Mouse (Mus musculus) kidney, adult 9 months (tissue): Measurements from ENCODE around the gene Fam89a.

ENCODE experiments used
- DNase-seq: peaks from one replicate; pipeline ENCODE4 v3.0.0; 2022

Fam89a gene

DNA sequence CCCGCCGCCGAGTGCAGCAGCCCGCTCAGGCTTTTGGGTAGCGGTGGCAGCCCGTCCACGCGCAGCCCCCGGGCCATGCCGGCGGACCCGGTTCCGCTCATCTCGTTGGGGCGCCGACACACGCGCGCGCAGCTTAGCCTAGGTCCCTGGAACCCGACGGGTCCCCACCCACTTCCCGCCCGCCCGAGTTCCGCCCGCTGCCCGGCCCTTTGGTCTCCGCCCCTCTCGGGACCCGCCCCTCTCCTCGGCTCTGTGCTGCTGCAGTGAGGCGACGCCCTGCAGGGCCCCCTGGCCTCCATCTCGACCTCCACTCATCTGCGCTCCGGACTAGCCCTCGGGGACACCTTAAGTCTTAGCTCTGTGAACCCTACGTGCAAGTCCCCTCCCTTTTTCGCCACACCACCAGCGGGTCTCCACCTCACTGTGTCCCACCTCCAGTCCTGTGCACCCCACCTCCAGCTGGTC lies at the start of gene Fam89a:
Fam89a (minus strand) TSS at position 124 of the 465 bp plus-strand sequence.
- peak; percentile 11 for DNase-seq

DNA sequence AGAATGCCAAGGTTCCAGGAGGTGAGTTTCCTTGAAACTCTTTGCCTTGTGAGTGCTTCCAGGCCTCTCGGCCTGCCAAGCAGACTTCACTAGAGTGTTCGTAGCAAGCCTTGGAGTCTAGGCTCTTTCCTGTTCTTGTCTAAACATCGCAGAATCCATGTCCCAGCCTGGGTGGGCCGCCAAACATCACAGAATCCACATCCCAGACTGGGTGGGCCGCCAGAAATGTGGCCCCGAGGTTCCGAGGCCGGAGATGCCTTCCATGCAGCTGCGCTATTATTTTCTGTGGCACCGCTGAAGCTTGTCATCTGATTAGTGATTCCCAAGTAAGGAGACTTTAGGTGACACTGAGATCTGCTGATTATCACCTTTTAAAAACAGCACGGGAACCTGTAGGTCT lies 48.9 kb upstream of the Fam89a start:
- DNase-seq: no peak

DNA sequence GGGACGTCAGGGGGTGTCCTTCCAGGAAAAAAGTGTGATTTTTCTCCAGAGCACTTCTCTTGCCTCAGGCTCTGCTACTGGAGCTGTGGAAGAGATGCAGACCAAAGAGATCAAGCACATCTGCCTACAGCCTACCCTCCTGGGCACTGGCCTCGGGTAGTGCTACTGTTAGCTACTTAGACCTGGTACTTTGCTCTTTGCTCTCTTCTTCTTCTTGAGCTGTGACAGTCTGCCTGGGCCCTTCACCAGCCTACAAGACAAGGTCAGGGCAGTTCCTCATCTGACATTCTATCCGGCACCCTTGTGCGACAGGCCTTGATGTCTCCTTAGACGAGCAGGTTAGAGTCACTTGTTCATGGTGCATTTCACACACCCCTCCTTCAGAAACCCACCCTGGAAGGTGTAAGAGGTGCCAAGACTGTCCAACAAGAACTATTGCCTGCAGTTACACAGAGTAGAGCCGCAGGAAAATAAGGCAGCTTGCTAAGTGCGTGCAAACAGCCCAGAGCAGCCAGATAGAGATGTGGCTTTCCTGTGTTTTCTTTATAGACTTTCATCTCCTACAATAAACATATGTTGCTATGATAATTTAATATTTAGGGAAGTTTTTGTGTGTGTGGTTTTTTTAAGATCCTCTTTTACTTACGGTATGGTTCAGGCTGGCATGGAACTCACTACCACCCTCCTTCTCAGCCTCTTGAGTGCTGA lies 44.3 kb upstream of the Fam89a start:
- DNase-seq: peak; percentile 70

DNA sequence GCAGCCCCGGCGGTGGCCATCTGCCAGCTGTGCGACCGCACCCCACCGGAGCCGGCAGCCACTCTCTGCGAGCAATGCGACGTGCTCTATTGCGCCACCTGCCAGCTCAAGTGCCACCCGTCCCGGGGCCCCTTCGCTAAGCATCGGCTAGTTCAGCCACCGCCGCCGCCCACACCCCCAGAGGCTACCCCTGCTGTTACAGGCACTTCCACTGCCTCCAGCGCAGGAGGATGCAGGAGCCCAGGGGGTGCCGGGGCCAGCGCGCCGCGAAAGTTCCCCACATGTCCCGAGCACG lies 42.8 kb upstream of the Fam89a start:
- DNase-seq: peak; percentile 23

DNA sequence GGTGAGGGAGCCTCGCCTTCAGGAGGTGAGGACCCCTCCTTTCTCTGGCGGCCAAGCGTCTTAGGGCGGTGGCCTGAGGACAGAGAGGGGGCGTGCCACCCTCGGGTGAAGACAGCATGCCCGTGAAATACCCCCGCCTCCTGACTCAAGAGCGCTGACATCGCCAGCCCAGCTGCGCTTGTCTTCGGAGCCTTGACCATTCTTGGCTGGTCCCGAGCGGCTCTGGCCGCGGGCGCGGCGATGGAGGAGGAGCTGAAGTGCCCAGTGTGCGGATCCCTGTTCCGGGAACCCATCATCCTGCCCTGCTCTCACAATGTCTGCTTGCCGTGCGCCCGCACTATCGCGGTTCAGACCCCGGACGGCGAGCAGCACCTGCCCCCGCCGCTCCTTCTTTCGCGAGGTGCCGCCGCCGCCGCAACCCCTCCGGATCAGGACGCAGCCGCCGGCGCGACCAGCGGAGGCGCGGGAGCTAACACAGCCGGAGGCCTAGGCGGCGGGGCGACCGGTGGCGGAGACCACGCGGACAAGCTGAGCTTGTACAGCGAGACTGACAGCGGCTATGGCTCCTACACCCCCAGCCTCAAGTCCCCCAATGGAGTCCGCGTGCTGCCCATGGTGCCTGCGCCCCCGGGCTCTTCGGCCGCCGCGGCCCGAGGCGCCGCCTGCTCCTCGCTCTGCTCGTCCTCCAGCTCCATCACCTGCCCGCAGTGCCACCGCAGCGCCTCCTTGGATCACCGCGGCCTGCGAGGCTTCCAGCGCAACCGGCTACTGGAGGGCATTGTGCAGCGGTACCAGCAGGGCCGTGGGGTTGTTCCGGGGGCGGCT lies 42.2 kb upstream of the Fam89a start:
- no peak for DNase-seq

DNA sequence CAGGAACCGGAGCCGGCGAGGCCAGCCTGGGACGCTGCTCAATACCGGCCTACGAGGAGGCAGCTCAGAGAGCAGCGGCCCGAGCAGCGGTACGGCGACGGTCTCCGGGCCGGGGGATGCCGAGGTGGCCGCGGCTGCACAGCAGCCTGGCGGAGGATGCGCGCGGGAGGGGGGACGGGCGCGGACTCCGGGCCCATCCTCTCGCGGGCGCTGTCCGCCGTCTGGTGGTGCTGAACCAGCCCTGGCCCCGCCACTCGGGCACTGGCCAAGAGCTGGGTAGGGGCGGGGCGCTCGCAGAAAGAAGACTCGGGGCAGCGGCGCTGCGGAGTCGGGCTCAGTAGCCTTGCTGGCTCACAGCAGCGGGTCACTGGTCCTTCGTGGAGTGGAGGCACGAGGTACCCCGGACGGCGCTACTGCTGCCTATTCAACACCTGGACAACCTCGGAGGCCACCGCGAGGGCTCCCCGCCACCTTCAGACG lies 41.6 kb upstream of the Fam89a start:
- peak; percentile 87 for DNase-seq

DNA sequence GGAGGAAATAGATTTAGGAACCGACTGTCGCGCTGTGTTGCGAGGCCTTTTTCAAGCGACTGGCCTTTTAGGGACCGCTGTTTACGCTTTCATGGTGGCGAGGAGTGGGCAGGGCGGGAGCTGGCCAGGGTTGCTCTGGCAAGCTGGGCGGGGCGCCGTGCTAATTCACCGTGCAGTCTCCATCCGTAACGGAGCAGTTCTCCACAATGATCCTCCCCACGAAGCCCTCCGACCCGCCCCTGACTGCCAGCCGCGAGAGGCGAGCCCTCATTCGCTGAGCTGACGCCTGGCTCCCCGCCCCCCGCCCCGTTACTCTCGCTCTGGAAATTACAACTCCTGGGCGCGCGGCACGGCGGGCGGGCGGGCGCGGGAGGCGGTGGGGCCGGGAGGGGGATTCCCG lies 41.1 kb upstream of the Fam89a start, which contains the start of gene Trim67:
Trim67 (plus strand) TSS at position 385 of the 400 bp plus-strand sequence.
- peak; percentile 20 for DNase-seq

DNA sequence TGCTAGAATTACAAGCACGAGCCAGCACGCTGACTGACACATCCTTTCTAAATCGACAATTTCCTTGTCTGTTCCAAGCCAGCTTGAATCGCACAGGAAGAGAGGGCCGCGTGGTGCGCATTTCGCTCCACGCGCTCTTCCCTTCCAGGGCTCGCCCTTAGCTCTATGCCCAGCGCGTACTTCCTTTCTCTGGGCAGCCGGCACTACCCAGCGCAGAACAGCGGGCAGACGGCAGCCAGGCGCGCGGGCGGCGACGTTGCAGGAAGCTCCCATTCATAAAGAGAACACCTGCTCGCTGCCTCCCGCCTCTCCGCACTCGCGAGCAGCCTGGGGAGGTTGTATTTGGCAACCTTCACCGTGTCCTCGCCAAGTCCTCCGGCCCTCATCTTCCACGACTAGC lies 40.6 kb upstream of the Fam89a start:
- DNase-seq: no peak

DNA sequence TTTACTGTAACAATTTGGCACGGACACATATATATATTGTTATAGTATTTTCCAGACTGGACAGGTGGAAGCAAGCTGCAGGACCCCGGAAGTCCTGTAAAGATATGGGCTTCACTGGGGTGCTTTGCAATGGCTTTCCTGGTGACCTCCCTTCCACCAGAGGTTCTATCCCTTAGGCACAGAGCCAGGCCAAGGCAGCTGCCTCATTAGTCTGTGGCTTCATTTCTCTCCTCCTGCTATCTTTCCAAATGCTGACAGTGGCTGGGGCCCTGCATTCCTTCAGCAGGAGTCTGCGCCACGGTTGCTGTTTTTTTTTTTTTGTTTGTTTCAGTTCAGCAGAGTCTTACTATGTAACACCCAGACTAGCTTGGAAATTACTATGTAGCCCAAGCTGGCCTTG lies 40.1 kb upstream of the Fam89a start:
- no peak for DNase-seq

DNA sequence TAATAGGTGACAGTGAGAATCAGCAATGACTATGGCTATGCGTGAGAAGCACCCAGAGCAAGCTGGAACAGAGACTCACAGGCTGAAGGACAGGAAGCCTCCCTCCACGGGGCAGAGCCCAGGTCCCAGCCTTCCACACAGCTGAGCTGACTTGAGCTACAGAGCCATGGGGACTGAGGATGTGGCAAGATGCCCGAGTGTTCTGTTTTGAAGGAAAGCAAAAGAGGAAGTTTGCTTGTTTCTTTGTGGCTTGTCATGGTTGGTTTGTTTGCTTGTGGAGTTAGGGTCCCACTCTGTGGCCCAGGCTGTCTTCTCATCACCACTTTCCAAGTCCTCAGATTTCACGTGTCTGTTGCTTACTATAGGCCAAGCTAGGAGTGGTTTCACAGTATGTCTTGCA lies 39.0 kb upstream of the Fam89a start:
- DNase-seq: no peak

DNA sequence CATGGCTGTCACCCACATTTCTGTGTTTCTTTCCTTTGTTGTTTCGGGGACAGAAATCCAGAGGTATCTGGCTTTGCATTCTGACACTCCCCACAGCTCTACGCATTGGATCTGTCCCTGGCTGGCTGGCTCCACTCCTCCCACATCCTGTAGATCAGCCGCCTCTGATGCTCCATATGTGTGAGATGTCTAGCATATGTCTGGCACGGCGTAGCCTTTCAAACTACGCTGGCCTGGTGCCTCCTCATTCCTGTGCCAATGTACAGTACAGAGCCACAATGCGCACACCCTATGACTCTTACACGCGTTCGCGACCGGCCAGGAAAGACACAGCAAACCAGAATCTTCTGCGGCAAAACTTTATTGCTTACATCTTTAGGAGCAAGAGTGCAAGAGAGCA lies 33.0 kb upstream of the Fam89a start:
- DNase-seq: no peak

DNA sequence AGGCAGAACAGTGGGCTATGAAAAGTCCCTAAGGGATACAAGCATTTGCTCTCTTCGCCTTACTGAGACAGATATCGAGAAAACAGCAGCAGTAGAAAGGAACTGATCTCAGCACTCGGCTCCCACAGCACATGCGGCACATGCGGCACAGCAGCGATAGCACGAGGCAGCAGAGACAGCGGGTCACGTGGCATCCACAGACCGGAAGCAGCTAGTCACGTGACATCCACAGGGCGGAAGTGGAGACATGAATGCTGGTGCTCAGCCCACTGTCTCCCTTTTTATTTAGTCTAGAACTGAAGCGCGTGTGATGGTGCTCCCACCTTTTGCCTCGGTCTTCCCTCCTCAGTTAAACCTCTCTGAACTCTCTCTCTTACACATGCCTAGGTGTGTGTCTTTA lies 31.6 kb upstream of the Fam89a start:
- DNase-seq: no peak

DNA sequence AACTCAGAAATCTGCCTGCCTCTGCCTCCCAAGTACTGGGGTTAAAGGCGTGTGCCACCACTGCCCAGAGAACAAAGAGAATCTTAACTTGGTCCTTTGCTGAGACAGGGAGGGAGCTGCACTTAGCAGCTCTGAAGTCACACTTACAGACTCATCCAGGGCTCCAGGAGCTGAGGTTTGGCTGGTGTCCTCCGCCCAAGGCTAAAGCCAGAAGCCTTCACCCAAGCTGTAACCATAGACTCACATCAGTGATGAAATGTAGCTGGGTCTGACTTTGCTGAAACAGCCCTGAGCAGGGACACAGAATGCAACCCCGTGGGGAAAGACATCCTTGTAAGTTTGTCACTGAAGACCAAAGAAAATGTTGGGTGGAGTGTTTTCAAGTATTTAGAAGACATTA lies 30.8 kb upstream of the Fam89a start:
- no peak for DNase-seq

DNA sequence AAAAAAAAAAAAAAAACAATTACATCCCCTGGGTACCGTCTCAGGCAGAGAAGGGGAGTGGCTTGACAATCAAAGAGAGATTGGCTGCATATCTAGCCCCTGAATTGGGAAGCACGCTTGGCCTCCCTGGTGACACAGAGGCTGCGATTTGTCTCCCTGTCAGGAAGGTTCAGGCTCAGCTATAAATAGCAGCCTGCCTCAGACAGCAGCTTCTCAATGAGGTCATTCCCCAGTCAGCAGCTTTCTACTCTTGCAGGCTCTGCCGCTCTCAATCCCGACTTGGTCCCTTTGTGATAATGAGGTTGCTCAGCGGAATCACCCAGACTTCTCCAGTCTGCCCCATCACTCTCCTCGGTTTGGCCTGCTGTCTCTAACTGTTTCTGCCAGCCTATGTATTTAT lies 28.6 kb upstream of the Fam89a start:
- DNase-seq: no peak

DNA sequence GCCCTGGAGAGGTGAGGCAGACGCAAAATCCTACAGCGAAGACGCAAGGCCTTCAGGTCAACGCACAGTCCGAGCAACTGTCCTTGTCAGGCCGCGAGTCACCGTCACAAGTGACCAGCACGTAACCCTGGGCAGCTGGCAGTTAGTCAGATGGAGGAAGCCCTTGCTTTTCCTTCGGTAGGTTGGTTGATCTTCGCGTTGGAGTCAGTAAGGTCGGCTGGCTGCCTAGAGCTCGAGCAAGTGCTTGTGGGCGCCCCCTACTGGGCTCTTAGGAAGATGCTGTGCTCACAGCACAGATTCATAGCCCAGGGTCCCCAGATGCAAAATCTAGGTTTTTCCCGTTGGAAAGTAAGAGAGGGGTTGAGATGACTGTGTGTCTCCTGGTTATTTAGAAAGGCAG lies 24.1 kb upstream of the Fam89a start:
- DNase-seq: peak; percentile 72

DNA sequence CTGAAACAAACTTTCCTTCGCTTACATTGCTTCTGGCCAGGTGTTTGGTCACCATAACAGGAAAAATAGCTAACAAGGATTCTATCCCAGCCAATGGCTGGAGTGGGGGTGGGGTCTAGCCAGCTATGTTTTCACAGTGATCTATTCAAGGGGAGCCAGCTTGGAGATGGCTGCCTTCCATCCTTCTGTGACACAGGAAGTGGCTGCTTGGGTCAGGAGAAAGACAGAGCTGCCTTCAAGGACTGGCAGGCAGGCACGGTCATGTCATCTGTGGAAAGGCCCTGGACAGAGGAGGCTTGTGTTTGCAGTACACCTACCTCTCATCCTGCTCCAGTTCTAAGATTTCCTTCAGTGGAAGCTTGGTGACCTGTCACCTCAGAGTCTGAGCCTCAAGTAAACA lies 20.8 kb upstream of the Fam89a start:
- DNase-seq: no peak

DNA sequence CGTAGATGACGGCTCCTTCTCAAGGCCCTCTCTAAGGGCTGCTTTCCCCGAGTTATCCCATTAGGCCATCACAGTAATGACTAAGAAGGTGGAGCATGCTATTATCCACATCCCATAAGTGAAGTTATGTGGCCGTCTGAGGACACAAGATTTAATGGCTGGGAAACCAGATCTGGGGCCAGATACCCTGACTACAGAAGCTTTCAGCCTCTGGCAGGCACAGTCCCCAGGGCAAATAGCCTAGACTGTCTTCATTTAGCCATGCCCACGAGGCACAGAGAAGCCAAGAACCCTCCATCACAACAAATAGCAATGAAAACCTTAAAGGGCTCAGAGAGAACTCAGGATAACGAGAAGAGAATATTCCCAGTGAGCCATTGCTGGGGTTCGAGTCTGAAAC lies 11.4 kb upstream of the Fam89a start:
- DNase-seq: no peak

DNA sequence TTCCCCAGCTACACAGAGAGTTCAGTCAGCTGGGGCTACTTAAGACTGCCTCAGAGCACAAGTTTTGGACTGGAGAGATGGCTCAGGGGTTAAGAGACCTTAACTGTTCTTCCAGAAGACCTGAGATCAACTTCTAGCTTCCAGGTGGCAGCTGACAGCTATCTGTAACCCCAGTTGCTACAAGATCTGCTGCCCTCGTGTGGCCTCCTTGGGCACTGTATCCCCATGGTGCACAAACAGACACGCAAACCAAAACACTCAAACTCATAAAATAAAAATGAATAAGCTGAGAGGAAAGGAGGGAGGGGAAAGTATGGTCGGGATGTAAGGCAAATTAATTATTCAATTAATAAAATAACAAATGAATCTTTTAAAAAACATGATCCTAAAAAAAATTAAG lies 6.9 kb upstream of the Fam89a start:
- peak; percentile 30 for DNase-seq

DNA sequence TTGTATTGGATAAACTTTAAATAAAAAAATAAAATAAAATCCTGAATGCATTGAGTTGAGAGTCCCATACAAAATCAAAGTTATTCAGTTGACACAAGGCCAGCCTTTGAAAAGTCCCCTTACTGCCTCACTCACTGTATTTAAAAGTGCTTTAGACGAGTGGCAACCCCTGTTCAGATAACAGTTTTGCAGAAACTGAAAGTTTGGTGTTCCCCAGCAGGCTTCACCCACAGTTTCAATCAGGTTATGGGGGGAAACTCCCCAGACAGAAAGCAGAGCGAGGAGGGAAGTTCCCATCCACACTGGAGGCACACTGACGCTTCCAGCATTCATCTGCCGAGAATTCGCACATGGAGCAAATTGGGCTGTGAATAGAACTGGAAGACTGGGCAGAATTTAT lies 5.0 kb upstream of the Fam89a start:
- DNase-seq: no peak

DNA sequence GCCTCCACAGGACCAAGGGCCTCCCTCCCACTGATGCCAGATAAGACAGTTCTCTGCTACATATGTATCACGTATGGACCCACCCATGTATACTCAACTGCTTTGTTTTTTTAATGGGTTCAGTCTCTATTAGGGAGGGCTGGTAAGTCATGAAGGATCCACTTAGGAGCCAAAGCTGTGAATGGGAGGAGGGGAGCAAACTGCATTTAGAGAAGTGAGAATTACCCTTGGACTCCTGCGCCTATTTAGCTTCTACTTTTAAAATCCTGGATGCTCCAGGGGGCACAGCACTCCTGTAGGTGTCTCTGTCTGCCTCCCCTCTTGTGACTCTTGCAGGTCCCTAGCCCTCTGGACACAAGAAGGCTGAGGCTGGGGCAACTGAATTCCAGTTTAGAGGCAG lies 4.5 kb upstream of the Fam89a start:
- DNase-seq: no peak

DNA sequence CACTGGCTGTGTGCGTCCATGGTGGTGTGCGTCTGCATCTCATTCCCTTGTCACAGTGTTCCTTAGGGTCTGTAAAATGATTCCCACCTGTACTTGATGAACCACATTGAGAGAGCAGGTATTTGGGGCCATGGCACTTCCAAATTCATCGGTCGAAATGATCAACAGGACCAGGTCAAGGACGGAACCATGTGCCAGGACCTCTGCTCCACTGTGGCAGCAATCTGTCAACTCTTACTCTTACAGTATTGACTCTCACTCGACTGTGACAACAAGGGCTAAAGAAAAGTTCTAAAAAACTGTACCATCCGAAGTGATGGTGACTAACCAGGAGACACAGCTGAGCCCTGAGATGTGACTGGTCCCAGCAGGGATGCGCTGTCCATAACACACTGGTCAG lies 3.8 kb upstream of the Fam89a start:
- no peak for DNase-seq

DNA sequence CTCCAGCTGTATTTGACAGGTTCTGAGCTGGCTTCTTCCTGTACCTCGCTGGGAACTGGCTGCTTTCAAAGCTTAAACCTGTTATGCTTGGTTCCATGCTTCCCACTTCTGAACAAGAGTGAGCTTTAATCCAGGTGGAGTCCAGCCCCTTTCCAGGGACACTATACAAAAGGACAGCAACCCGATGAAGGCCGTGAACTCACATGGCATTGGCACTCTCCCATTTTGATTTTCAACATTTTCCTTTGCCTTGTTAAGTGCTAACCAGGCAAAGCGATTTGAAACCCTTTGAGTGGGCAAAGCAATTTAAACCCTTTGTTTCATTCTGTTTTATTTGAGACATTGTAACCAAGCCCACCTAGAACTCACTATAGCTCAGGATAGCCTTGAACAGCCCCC lies 3.2 kb upstream of the Fam89a start:
- DNase-seq: no peak

DNA sequence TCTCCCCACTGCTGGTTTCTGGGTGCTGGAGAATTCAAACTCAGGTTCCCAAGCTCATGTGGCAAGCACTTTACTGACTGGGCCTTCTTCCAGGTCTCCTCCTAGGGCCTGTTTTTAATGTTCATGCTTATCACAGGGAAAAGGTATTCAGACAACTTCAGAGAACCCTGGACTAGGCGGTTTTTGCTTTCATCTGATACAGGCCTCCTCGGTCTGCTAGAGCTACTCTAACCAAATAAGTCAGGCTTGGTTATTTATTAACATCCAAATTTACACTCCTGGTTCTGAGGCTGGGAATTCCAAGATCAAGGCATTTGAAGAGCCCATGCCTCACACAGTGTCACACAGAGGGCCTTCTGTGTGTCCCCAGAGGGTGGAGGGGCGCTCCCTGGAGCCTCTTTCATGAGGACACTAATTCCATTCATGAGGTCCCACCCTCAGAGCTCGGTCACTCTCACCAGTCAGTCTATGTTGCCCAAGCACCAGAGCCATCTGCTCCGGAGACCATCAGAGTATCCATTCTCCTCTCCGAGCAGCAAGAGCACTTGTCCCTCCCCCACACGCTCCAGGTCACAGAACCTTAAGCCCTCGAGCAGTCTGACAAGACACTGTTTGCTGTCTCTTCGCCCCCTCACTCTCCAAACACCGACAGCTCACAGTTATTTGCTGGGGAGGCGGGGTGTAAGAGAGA lies 2.6 kb upstream of the Fam89a start:
- peak; percentile 44 for DNase-seq

DNA sequence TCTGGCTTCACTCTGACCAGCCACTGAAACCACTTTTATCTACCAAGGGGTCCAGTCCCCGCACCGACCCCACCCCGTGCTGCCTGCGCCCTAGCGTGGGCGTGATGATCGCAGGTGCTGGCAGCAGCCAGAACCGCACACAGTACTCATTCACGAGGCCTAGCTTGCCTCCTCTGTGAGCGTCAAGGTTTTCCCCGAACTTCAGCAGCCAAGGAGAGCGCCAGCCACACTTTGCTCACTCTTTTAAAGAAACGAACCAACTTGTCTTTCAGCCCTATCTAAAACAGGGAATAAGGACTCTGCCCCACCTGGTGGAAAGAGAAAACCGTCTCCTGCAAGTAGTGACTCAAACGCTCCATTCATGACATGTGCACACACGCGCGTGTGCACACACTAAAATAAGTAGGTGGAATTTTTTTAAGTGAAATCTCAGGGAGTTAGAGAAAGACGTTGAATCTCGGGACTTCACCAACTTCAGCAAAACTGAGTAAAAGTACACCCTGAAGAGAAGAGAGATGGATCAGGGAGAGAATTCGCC lies 762 bp upstream of the Fam89a start:
- no peak for DNase-seq
